Mouse (Mus musculus) MEL-GATA-1-ER (cell line): ENCODE results near the gene Atpaf1.
A peak's percentile ranks its signal among the peaks of the same experiment; 100 is the strongest.

ENCODE experiments used
- DNase-seq: peaks from one replicate; pipeline ENCODE4 v3.0.0-alpha.2; 2012; ENCODE audit warnings: low read depth; ENCODE audit errors: extremely low read depth

Gene Atpaf1

GRCm38 (mm10) chr4:115799981-115800380 is 15.4 kb downstream of the Atpaf1 start:
- DNase-seq = no peak

- no peak for DNase-seq
Measured at GRCm38 (mm10) chr4:115812326-115812725, 27.7 kb downstream of the Atpaf1 start.

GRCm38 (mm10) chr4:115815606-115816005 is 31.0 kb downstream of the Atpaf1 start:
- no peak for DNase-seq

- DNase-seq = no peak
Measured at GRCm38 (mm10) chr4:115820199-115820598, 35.6 kb downstream of the Atpaf1 start.

GRCm38 (mm10) chr4:115820944-115821343 is 36.3 kb downstream of the Atpaf1 start:
- DNase-seq = no peak

- no peak for DNase-seq
Measured at GRCm38 (mm10) chr4:115821431-115821830, 36.8 kb downstream of the Atpaf1 start.

- DNase-seq = peak; percentile 44
Measured at GRCm38 (mm10) chr4:115821928-115822327, 37.3 kb downstream of the Atpaf1 start.

GRCm38 (mm10) chr4:115824178-115824577 is 39.6 kb downstream of the Atpaf1 start:
- peak; percentile 69 for DNase-seq

GRCm38 (mm10) chr4:115825271-115825670 is 40.7 kb downstream of the Atpaf1 start:
- DNase-seq = peak; percentile 44

- no peak for DNase-seq
Measured at GRCm38 (mm10) chr4:115827066-115827465, 42.5 kb downstream of the Atpaf1 start.

- DNase-seq = peak; percentile 52
Measured at GRCm38 (mm10) chr4:115827535-115827887, 42.9 kb downstream of the Atpaf1 start.

GRCm38 (mm10) chr4:115827888-115828571 is 43.4 kb downstream of the Atpaf1 start, which contains the start of gene Mob3c:
Mob3c (plus strand) TSS chr4:115828092.
- peak; percentile 72 for DNase-seq

GRCm38 (mm10) chr4:115828572-115828902 is 43.9 kb downstream of the Atpaf1 start:
- DNase-seq = no peak

- no peak for DNase-seq
Measured at GRCm38 (mm10) chr4:115830491-115830890, 45.9 kb downstream of the Atpaf1 start.

- DNase-seq = no peak
Measured at GRCm38 (mm10) chr4:115831221-115831620, 46.6 kb downstream of the Atpaf1 start.

- DNase-seq = no peak
Measured at GRCm38 (mm10) chr4:115832040-115832439, 47.4 kb downstream of the Atpaf1 start.

- no peak for DNase-seq
Measured at GRCm38 (mm10) chr4:115835576-115835975, 51.0 kb downstream of the Atpaf1 start.

- no peak for DNase-seq
Measured at GRCm38 (mm10) chr4:115838196-115838595, 53.6 kb downstream of the Atpaf1 start.

GRCm38 (mm10) chr4:115838696-115839641 is 54.4 kb downstream of the Atpaf1 start, which contains the start of gene Mknk1:
Mknk1 (plus strand) TSS chr4:115839198.
- peak; percentile 85 for DNase-seq

- DNase-seq = no peak
Measured at GRCm38 (mm10) chr4:115839956-115840355, 55.3 kb downstream of the Atpaf1 start.

- no peak for DNase-seq
Measured at GRCm38 (mm10) chr4:115840842-115841241, 56.2 kb downstream of the Atpaf1 start.

- DNase-seq = no peak
Measured at GRCm38 (mm10) chr4:115846656-115847055, 62.0 kb downstream of the Atpaf1 start.
